Mouse (Mus musculus) megakaryocyte, embryonic 14.5 days (primary cell): ENCODE results near the gene Tmc1.

Experiments used
- FLI1 ChIP-seq: IDR thresholded peaks from 2 replicates; pipeline ENCODE4 v1.6.1; 2012; ENCODE audit warnings: low read length, inconsistent platforms, mixed read lengths
- GATA1 ChIP-seq: IDR thresholded peaks from 3 replicates; pipeline ENCODE4 v1.6.1; 2012; ENCODE audit warnings: mixed read lengths, low read length, inconsistent platforms, borderline replicate concordance

- TF ChIP-seq GATA1 (no peak), FLI1 (no peak)
Observed at GRCm38 (mm10) chr19:20979244-20979643, 25.2 kb upstream of the Tmc1 start.
